Mouse (Mus musculus) forebrain, embryonic 14.5 days (tissue): ENCODE data around the gene 2210016F16Rik. TPM values are rescaled to one million over a fixed set of nuclear protein-coding genes. Genes with fewer than 3 reads are reported as not detected.

ENCODE experiments used
- ATAC-seq: fragments of 200-750 bp; cut with Nextera tagmentation; 2 replicates; pipeline ENCODE4 v1.8.0; 2017; ENCODE audit warnings: mild to moderate bottlenecking, moderate library complexity
- DNase-seq: peaks from one replicate; pipeline ENCODE4 v3.0.0-alpha.2; 2015; ENCODE audit warnings: low spot score
- H3K27ac ChIP-seq: fragments of 300-500 bp; sonication (generic); 2 replicates; pipeline ENCODE4 v1.5.1; 2014; ENCODE audit warnings: low read depth, mild to moderate bottlenecking, control low read depth, low read length, moderate library complexity
- H3K27me3 ChIP-seq: fragments of 300-500 bp; sonication (generic); replicated peaks from 2 replicates; pipeline ENCODE4 v1.6.1; 2014; ENCODE audit warnings: low read length, control low read depth, mixed read lengths; ENCODE audit not compliant: control insufficient read depth, insufficient read depth
- H3K36me3 ChIP-seq: fragments of 300-500 bp; sonication (generic); 2 replicates; pipeline ENCODE4 v1.6.1; 2014; ENCODE audit warnings: low read length, control low read depth; ENCODE audit not compliant: control insufficient read depth, insufficient read depth
- H3K4me1 ChIP-seq: fragments of 300-500 bp; sonication (generic); 2 replicates; pipeline ENCODE4 v1.6.1; 2014; ENCODE audit warnings: antibody characterized with exemption, low read length, control low read depth; ENCODE audit not compliant: control insufficient read depth, insufficient read depth
- H3K4me2 ChIP-seq: fragments of 300-500 bp; sonication (generic); 2 replicates; pipeline ENCODE4 v1.6.1; 2014; ENCODE audit warnings: mild to moderate bottlenecking, control low read depth, low read length
- H3K4me3 ChIP-seq: fragments of 300-500 bp; sonication (generic); 2 replicates; pipeline ENCODE4 v1.5.1; 2014; ENCODE audit warnings: low read depth, low read length, control low read depth
- H3K9ac ChIP-seq: fragments of 300-500 bp; sonication (generic); 2 replicates; pipeline ENCODE4 v1.6.1; 2014; ENCODE audit warnings: mild to moderate bottlenecking, low read length, control low read depth, moderate library complexity
- H3K9me3 ChIP-seq: fragments of 300-500 bp; sonication (generic); replicated peaks from 2 replicates; pipeline ENCODE4 v1.6.1; 2016; ENCODE audit warnings: low read length, control low read depth, mixed read lengths; ENCODE audit not compliant: control insufficient read depth
- WGBS: fragments of 180-500 bp; shearing (Covaris S2); extraction: QIAGEN DNeasy Blood & Tissue Kit; methylation state at CpG from one replicate; pipeline ENCODE4 v1.1.7; 2014; 5-methylcytosine and 5-hydroxymethylcytosine counted together
- polyA plus RNA-seq: library from polyadenylated mRNA; unstranded; fragments of >200 nt; fragmentation: Nextera tagmentation; extraction: Ambion mirVana; gene quantifications from 2 replicates; pipeline ENCODE4 v1.2.1, GENCODE M21; 2014

Gene 2210016F16Rik
- polyA plus RNA-seq, 1 experiment from 2014 or later = 28.9 TPM

DNA sequence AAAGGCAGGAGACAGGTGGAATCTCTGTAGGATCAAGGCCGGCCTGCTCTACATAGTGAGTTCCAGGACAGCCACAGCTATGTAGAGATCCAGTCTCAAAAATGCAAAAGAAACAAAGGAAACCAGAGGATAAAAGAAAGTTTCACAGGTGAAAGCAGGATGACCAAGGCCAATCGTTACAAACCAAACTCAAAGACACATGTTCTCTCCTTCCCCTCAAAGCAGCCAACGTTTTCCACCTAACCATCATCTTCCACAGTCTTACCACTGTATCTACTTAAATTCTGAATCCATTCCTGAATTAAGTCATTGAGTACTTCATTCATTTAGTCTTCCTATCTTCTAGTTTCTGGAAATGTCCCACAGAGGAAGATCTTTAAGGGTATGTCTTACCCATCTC lies 3.4 kb upstream of the 2210016F16Rik start:
- H3K4me3 ChIP-seq = no peak overlapping the region
- no peaks in the 10 kb centered on the region for H3K4me1 ChIP-seq
- WGBS = 49% methylated on average over 3 of the region's 3 CpGs
- H3K9me3 ChIP-seq = no peaks in the 10 kb centered on the region
- peaks cover 26% of the 10 kb centered on the region for H3K36me3 ChIP-seq
- DNase-seq (no peak), ATAC-seq (no peak)
- H3K27ac ChIP-seq = no peak overlapping the region
- no peak overlapping the region for H3K4me2 ChIP-seq
- H3K9ac ChIP-seq = no peak overlapping the region
- no peaks in the 10 kb centered on the region for H3K27me3 ChIP-seq

DNA sequence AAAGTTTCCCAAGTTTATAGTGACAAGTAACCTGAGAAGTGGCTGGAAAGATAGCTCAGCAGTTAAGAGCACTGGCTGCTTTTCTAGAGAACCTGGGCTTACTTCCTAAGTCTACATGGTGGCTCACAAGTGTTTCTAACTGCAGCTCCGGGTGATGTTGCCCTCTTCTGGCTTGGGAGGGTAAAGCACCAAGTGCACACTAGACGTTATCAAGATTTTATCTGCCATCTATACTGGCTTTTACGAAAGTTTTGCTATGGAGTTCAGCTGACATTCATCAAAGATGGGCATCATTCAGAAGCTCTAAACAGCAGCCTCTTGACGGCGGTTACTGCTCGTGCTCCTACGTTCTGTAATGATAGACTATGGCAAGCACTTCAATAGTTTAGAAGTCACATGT lies 2.9 kb upstream of the 2210016F16Rik start:
- peak; percentile 57 for ATAC-seq
- DNase-seq = peak; percentile 85
- 21% methylated on average over 7 of the region's 7 CpGs for WGBS

DNA sequence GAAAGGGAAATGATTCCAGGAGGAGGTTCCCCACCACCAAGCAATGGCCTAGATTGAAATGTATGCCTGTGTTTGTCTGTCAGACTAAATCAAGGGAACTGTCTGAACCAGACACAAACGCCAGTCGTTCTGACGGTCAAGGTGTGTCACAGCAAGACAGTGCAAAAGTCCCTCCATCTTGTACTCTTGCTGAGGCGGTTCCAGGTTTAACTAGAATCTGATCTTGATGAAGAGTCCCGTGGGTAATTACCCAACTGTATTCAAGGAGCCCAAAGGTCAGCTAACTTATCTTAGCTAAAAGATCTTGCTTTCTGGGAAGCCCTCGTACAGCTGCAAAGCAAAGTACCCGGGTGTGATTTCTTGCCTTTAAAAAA lies 509 bp upstream of the 2210016F16Rik start:
- Histone ChIP-seq H3K4me3 (peak overlapping the region; percentile 70), H3K27me3 (no peaks in the 10 kb centered on the region), H3K4me1 (no peaks in the 10 kb centered on the region), H3K9ac (peak overlapping the region; percentile 77; the same call in 1 of the 2 replicates), H3K27ac (no peak overlapping the region), H3K4me2 (peak overlapping the region; percentile 91), H3K9me3 (peaks cover 8% of the 10 kb centered on the region; the same call in 1 of the 2 replicates), H3K36me3 (peaks cover 29% of the 10 kb centered on the region)
- ATAC-seq = no peak
- no peak for DNase-seq
- 87% methylated on average over 7 of the region's 7 CpGs for WGBS

More for the DNA sequence above, 2.9 kb upstream of the 2210016F16Rik start:
- Histone ChIP-seq H3K4me2 (no peak overlapping the region), H3K9ac (no peak overlapping the region), H3K36me3 (peaks cover 23% of the 10 kb centered on the region), H3K27ac (no peak overlapping the region), H3K4me3 (no peak overlapping the region), H3K27me3 (no peaks in the 10 kb centered on the region), H3K4me1 (no peaks in the 10 kb centered on the region), H3K9me3 (no peaks in the 10 kb centered on the region)

DNA sequence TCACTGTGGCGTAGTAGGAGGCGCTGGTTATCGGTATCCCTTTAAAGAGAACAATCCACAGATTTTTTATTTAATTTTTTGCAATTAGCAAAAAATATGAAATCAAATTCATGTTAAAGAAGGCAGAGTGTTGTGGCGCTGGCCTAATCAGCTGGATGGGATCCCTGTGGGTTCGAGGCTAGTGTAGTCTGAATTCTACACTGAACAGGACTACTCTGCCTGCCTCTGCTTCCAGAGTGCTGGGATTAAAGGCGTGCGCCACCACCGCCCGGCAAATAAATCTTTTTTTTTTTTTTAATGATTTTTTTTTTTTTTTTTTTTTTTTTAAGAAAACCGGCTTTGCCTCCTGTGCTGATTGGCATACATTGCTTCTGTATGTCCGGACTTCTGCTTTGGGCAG lies 654 bp downstream of the 2210016F16Rik start:
- DNase-seq = no peak
- peak overlapping the region; percentile 77 for H3K9ac ChIP-seq
- peak overlapping the region; percentile 70 for H3K4me3 ChIP-seq
- ATAC-seq = peak; percentile 32; the same call in 1 of the 2 replicates
- no peaks in the 10 kb centered on the region for H3K4me1 ChIP-seq
- no peaks in the 10 kb centered on the region for H3K27me3 ChIP-seq
- 53% methylated on average over 11 of the region's 11 CpGs for WGBS
- H3K9me3 ChIP-seq = peaks cover 12% of the 10 kb centered on the region; the same call in 1 of the 2 replicates
- H3K27ac ChIP-seq = no peak overlapping the region
- peak overlapping the region; percentile 91 for H3K4me2 ChIP-seq
- peaks cover 24% of the 10 kb centered on the region for H3K36me3 ChIP-seq

DNA sequence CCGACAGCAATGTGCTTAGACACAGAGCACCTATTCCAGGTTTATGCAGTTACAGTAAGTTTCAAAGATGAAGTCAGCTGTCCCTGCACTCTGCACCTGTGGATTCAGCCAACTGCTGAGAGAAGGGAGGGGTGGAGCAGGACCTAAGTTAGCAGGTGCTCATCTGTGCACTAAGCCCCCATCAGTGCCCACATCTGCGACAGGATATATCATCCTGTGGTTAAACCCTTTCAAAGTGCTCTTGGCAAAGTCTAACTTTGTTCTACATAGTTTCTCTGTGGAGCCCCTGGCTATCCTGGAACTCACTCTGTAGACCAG lies 11.9 kb downstream of the 2210016F16Rik start:
- ATAC-seq = no peak

DNA sequence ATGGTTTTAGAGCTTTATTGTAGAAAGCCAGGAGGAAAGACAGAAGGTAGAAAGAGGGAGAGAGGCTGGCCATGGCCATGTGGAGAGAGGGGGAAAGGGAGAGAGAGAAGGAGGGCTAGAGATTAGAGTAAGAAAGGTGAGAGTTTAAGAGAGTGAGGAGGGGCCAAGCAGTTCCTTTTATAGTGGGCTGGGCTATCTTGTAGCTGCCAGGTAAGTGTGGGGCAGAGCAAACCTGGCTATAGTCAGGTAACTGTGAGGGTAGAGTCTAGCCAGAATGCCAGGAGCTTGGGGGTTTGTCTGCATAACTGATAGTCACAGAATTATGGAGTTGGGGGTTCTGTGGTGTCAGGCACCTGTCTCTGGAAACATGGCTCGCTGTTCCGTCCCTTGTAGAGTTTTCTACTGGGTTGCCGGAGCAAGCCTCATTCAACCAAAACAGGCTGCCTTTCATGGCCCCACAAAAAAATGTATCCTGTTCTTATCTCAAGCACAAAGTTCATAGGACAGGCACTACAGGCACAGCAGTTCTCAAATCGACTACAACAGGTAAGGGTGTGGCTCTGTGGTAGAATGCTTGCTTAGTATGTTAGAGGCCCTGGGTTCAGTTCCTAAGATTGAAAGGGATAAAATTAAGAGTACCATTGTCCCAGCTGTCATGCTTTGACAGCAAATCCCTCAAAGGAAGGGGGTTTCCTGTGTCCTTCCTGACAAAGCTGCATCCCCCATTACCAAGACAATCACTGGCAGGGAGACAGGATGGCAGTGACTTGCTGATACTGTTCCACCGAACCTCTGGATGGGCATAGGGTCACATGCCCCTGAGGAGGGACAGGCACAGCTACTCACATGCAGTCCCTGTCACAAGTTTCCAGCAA lies 12.5 kb downstream of the 2210016F16Rik start:
- H3K27me3 ChIP-seq = no peaks in the 10 kb centered on the region
- no peak for ATAC-seq
- DNase-seq = no peak
- H3K4me3 ChIP-seq = no peak overlapping the region
- H3K4me2 ChIP-seq = no peak overlapping the region
- no peak overlapping the region for H3K9ac ChIP-seq
- WGBS = 83% methylated on average over 5 of the region's 5 CpGs
- no peaks in the 10 kb centered on the region for H3K4me1 ChIP-seq
- 0 out of 2 replicates have a peak, but pooled peaks cover 2% of the 10 kb centered on the region for H3K9me3 ChIP-seq
- H3K36me3 ChIP-seq = no peaks in the 10 kb centered on the region
- H3K27ac ChIP-seq = no peak overlapping the region

More for the DNA sequence above, 11.9 kb downstream of the 2210016F16Rik start:
- no peak for DNase-seq
- Histone ChIP-seq H3K4me1 (no peaks in the 10 kb centered on the region), H3K9me3 (0 out of 2 replicates have a peak, but pooled peaks cover 2% of the 10 kb centered on the region), H3K27ac (no peak overlapping the region), H3K36me3 (no peaks in the 10 kb centered on the region), H3K4me2 (no peak overlapping the region), H3K4me3 (no peak overlapping the region), H3K9ac (no peak overlapping the region), H3K27me3 (no peaks in the 10 kb centered on the region)
- 88% methylated on average over 2 of the region's 2 CpGs for WGBS

DNA sequence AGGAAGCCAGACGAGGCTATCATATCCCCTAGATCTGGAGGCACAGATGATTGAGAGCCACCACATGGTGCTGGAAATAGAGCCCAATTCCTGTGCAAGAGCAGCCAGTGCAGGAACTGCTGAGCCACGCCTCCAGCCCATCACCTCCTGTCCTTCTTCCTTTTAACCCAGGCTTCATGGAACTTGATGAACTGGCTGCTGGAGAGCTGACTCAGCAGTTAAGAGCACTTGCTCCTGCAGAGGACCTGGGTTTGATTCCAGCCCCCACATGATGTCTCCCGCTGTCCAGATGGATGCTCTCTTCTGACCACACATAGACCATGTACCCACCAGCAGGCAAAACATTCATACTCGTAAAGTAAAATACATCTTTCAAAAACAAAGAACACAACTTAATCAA lies 16.2 kb downstream of the 2210016F16Rik start:
- DNase-seq (no peak), ATAC-seq (no peak)
- no peak overlapping the region for H3K4me3 ChIP-seq
- WGBS = 83% methylated on average over 4 of the region's 4 CpGs
- no peaks in the 10 kb centered on the region for H3K9me3 ChIP-seq
- H3K4me1 ChIP-seq = no peaks in the 10 kb centered on the region
- H3K27me3 ChIP-seq = no peaks in the 10 kb centered on the region
- no peak overlapping the region for H3K27ac ChIP-seq
- H3K9ac ChIP-seq = no peak overlapping the region
- no peak overlapping the region for H3K4me2 ChIP-seq
- H3K36me3 ChIP-seq = no peaks in the 10 kb centered on the region

DNA sequence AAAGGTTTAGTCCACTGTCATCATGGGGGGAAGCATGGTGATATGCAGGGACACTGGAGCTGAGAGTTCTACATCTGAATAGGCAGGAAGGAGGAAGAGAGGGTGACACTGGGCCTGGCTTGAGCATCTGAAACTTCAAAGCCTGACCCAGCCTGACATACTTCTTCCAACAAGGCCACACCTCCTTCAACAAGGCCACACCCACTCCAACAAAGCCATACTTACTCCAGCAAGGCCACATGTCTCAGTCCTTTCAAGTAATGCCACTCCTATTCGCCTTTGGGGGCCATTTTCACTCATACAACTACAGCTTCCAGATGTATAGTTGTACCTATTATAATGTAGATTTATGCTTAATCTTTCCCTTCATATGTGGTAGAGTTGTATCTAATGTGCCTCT lies 17.4 kb downstream of the 2210016F16Rik start:
- 76% methylated on average over 1 of the region's 1 CpGs for WGBS
- no peak for ATAC-seq
- no peak for DNase-seq
- Histone ChIP-seq H3K4me2 (no peak overlapping the region), H3K9me3 (no peaks in the 10 kb centered on the region), H3K36me3 (no peaks in the 10 kb centered on the region), H3K4me1 (no peaks in the 10 kb centered on the region), H3K4me3 (no peak overlapping the region), H3K27ac (no peak overlapping the region), H3K9ac (no peak overlapping the region), H3K27me3 (no peaks in the 10 kb centered on the region)

DNA sequence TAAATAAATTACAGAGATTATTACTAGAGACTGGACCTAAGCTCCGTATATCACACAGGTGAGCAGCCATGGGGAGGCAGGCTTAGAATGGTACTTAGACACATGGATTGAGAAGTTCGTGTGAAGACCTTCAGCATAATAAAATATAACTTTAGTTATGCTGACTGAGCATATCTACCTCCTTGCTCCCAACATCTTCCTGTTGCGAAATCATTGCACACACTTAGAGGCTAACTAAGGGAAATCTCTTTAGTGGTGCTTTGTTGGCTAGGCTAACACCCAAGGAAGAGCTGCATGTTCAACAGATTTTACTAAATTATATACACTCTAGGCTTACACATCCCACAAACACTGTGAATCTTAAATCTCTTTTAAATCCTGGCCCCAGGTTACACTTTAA lies 18.7 kb downstream of the 2210016F16Rik start:
- no peak overlapping the region for H3K4me3 ChIP-seq
- no peak overlapping the region for H3K9ac ChIP-seq
- WGBS = 91% methylated on average over 3 of the region's 3 CpGs
- DNase-seq (no peak), ATAC-seq (no peak)
- H3K36me3 ChIP-seq = no peaks in the 10 kb centered on the region
- no peaks in the 10 kb centered on the region for H3K9me3 ChIP-seq
- H3K27me3 ChIP-seq = no peaks in the 10 kb centered on the region
- no peak overlapping the region for H3K4me2 ChIP-seq
- no peak overlapping the region for H3K27ac ChIP-seq
- H3K4me1 ChIP-seq = no peaks in the 10 kb centered on the region
